Mouse (Mus musculus): ENCODE data around the gene Pcbp4. TPM values are rescaled to one million over a fixed set of nuclear protein-coding genes. Genes with fewer than 3 reads are reported as not detected.
"Not testable (repeated sequence)": the region's sequence is repeated elsewhere in the genome, so short reads cannot be mapped to it uniquely, and the experiment has no call there.

Gene Pcbp4
- polyA plus RNA-seq, 1 experiment from 2014 or later: 61.8 TPM

GRCm38 (mm10) chr9:106483606-106484005 is 30.5 kb downstream of the Pcbp4 start:
- no peaks in the 10 kb centered on the region for H3K9me3 ChIP-seq (replicated peaks)
- H3K36me3 ChIP-seq: peaks cover 29% of the 10 kb centered on the region
- H3K9ac ChIP-seq: no peak overlapping the region
- H3K4me1 ChIP-seq (replicated peaks): no peaks in the 10 kb centered on the region
- no peak overlapping the region for H3K4me3 ChIP-seq
- no peak for ATAC-seq (replicated peaks; ENCODE audit: insufficient number of reproducible peaks, insufficient read depth, low FRiP score, low read depth)
- H3K27me3 ChIP-seq: no peaks in the 10 kb centered on the region
- 88% methylated on average over 17 of the region's 17 CpGs for WGBS
- no peak overlapping the region for H3K4me2 ChIP-seq
- H3K27ac ChIP-seq: no peak overlapping the region

- Histone ChIP-seq H3K27ac (no peak overlapping the region), H3K9me3 (replicated peaks) (no peaks in the 10 kb centered on the region), H3K4me3 (no peak overlapping the region), H3K36me3 (peaks cover 29% of the 10 kb centered on the region), H3K4me1 (replicated peaks) (no peaks in the 10 kb centered on the region), H3K27me3 (no peaks in the 10 kb centered on the region), H3K9ac (no peak overlapping the region), H3K4me2 (no peak overlapping the region)
- WGBS: 87% methylated on average over 10 of the region's 10 CpGs
- ATAC-seq (replicated peaks; ENCODE audit: insufficient number of reproducible peaks, insufficient read depth, low FRiP score, low read depth): no peak
These were observed 32.0 kb downstream of the Pcbp4 start for GRCm38 (mm10) chr9:106485076-106485475.

- not testable (repeated sequence) for ATAC-seq (replicated peaks; ENCODE audit: insufficient number of reproducible peaks, insufficient read depth, low FRiP score, low read depth); H3K4me1 ChIP-seq (replicated peaks); H3K9me3 ChIP-seq (replicated peaks); H3K27me3 ChIP-seq; H3K27ac ChIP-seq; H3K4me2 ChIP-seq; H3K9ac ChIP-seq; H3K4me3 ChIP-seq
- H3K36me3 ChIP-seq: peaks cover 24% of the 10 kb centered on the region
- 81% methylated on average over 6 of the region's 6 CpGs for WGBS
These were observed 34.5 kb downstream of the Pcbp4 start for GRCm38 (mm10) chr9:106487602-106488001.

- WGBS: 86% methylated on average over 6 of the region's 6 CpGs
- Histone ChIP-seq H3K4me1 (replicated peaks) (no peaks in the 10 kb centered on the region), H3K36me3 (no peaks in the 10 kb centered on the region), H3K27me3 (no peaks in the 10 kb centered on the region), H3K9me3 (replicated peaks) (no peaks in the 10 kb centered on the region), H3K4me2 (no peak within 1 kb of the TSS), H3K27ac (no peak within 1 kb of the TSS), H3K4me3 (no peak within 1 kb of the TSS), H3K9ac (no peak within 1 kb of the TSS)
- no peak for ATAC-seq (replicated peaks; ENCODE audit: insufficient number of reproducible peaks, insufficient read depth, low FRiP score, low read depth)
These were observed 46.6 kb downstream of the Pcbp4 start, which contains the start of gene Iqcf1 for GRCm38 (mm10) chr9:106499667-106500066. Iqcf1 (plus strand) TSS chr9:106499967.

- Histone ChIP-seq H3K36me3 (no peaks in the 10 kb centered on the region), H3K9me3 (replicated peaks) (no peaks in the 10 kb centered on the region), H3K4me1 (replicated peaks) (no peaks in the 10 kb centered on the region), H3K4me3 (no peak overlapping the region), H3K27me3 (no peaks in the 10 kb centered on the region), H3K27ac (no peak overlapping the region), H3K4me2 (no peak overlapping the region), H3K9ac (no peak overlapping the region)
- WGBS: 81% methylated on average over 22 of the region's 22 CpGs
- ATAC-seq (replicated peaks; ENCODE audit: insufficient number of reproducible peaks, insufficient read depth, low FRiP score, low read depth): no peak
These were observed 48.8 kb downstream of the Pcbp4 start for GRCm38 (mm10) chr9:106501846-106502245.

GRCm38 (mm10) chr9:106504246-106504645 is 51.2 kb downstream of the Pcbp4 start:
- Histone ChIP-seq H3K4me3 (no peak overlapping the region), H3K9me3 (replicated peaks) (no peaks in the 10 kb centered on the region), H3K27ac (no peak overlapping the region), H3K4me2 (no peak overlapping the region), H3K27me3 (no peaks in the 10 kb centered on the region), H3K9ac (no peak overlapping the region), H3K36me3 (no peaks in the 10 kb centered on the region), H3K4me1 (replicated peaks) (no peaks in the 10 kb centered on the region)
- no peak for ATAC-seq (replicated peaks; ENCODE audit: insufficient number of reproducible peaks, insufficient read depth, low FRiP score, low read depth)
- WGBS: 75% methylated on average over 6 of the region's 6 CpGs

GRCm38 (mm10) chr9:106509356-106509755 is 56.3 kb downstream of the Pcbp4 start:
- WGBS: 89% methylated on average over 10 of the region's 10 CpGs
- Histone ChIP-seq H3K4me2 (no peak overlapping the region), H3K9me3 (replicated peaks) (no peaks in the 10 kb centered on the region), H3K9ac (no peak overlapping the region), H3K27me3 (no peaks in the 10 kb centered on the region), H3K27ac (no peak overlapping the region), H3K4me3 (no peak overlapping the region), H3K4me1 (replicated peaks) (peaks cover 9% of the 10 kb centered on the region), H3K36me3 (no peaks in the 10 kb centered on the region)
- no peak for ATAC-seq (replicated peaks; ENCODE audit: insufficient number of reproducible peaks, insufficient read depth, low FRiP score, low read depth)

- ATAC-seq (replicated peaks; ENCODE audit: insufficient number of reproducible peaks, insufficient read depth, low FRiP score, low read depth): no peak
- Histone ChIP-seq H3K4me2 (no peak overlapping the region), H3K9me3 (replicated peaks) (no peaks in the 10 kb centered on the region)
These were observed 59.8 kb downstream of the Pcbp4 start for GRCm38 (mm10) chr9:106512729-106513450.

GRCm38 (mm10) chr9:106513566-106513965 is 60.5 kb downstream of the Pcbp4 start:
- Histone ChIP-seq H3K4me3 (no peak overlapping the region), H3K36me3 (no peaks in the 10 kb centered on the region), H3K27me3 (no peaks in the 10 kb centered on the region), H3K27ac (no peak overlapping the region), H3K4me1 (replicated peaks) (peaks cover 9% of the 10 kb centered on the region), H3K9ac (no peak overlapping the region), H3K4me2 (no peak overlapping the region), H3K9me3 (replicated peaks) (no peaks in the 10 kb centered on the region)
- WGBS: 68% methylated on average over 6 of the region's 6 CpGs
- no peak for ATAC-seq (replicated peaks; ENCODE audit: insufficient number of reproducible peaks, insufficient read depth, low FRiP score, low read depth)

More at GRCm38 (mm10) chr9:106512729-106513450, 59.8 kb downstream of the Pcbp4 start:
- no peaks in the 10 kb centered on the region for H3K27me3 ChIP-seq
- 31% methylated on average over 13 of the region's 13 CpGs for WGBS
- H3K4me3 ChIP-seq: no peak overlapping the region
- no peak overlapping the region for H3K9ac ChIP-seq
- no peaks in the 10 kb centered on the region for H3K36me3 ChIP-seq
- no peak overlapping the region for H3K27ac ChIP-seq
- H3K4me1 ChIP-seq (replicated peaks): peaks cover 9% of the 10 kb centered on the region

Other genes with a start within 250 kb of the Pcbp4 start
- gene Tlr9, start 230.7 kb upstream of the Pcbp4 start, polyA plus RNA-seq (2015; fragmentation: Nextera tagmentation; extraction: Ambion mirVana): 0.04 and 0.08 TPM in 2 replicates
- 168 and 187 TPM in 2 replicates for gene Alas1, start 204.6 kb upstream of the Pcbp4 start, polyA plus RNA-seq (2015; fragmentation: Nextera tagmentation; extraction: Ambion mirVana)
- gene Poc1a, start 172.2 kb upstream of the Pcbp4 start, polyA plus RNA-seq (2015; fragmentation: Nextera tagmentation; extraction: Ambion mirVana): 23.7 and 26.8 TPM in 2 replicates
- 8.9 and 13.8 TPM in 2 replicates for gene Dusp7, start 84.7 kb upstream of the Pcbp4 start, polyA plus RNA-seq (2015; fragmentation: Nextera tagmentation; extraction: Ambion mirVana)
- gene Rpl29, start 23.8 kb upstream of the Pcbp4 start, polyA plus RNA-seq (2015; fragmentation: Nextera tagmentation; extraction: Ambion mirVana): 532 and 533 TPM in 2 replicates
- 25.1 and 28.6 TPM in 2 replicates for gene Acy1, start 15.0 kb upstream of the Pcbp4 start, polyA plus RNA-seq (2015; fragmentation: Nextera tagmentation; extraction: Ambion mirVana)
- gene Abhd14b, start 5.8 kb upstream of the Pcbp4 start, polyA plus RNA-seq (2015; fragmentation: Nextera tagmentation; extraction: Ambion mirVana): 7.0 and 11.0 TPM in 2 replicates
- gene Abhd14a, start 5.6 kb upstream of the Pcbp4 start, polyA plus RNA-seq (2015; fragmentation: Nextera tagmentation; extraction: Ambion mirVana): 50.5 and 54.2 TPM in 2 replicates
- 0.10 and 0.14 TPM in 2 replicates for gene Gpr62, start 12.6 kb downstream of the Pcbp4 start, polyA plus RNA-seq (2015; fragmentation: Nextera tagmentation; extraction: Ambion mirVana)
- gene Rrp9, start 22.7 kb downstream of the Pcbp4 start, polyA plus RNA-seq (2015; fragmentation: Nextera tagmentation; extraction: Ambion mirVana): 24.9 and 34.2 TPM in 2 replicates
- gene Parp3, start 23.7 kb downstream of the Pcbp4 start, polyA plus RNA-seq (2015; fragmentation: Nextera tagmentation; extraction: Ambion mirVana): 1.9 and 4.7 TPM in 2 replicates
- not detected in 2 replicates for gene Iqcf1, start 46.7 kb downstream of the Pcbp4 start, polyA plus RNA-seq (2015; fragmentation: Nextera tagmentation; extraction: Ambion mirVana)
- not detected in 2 replicates for gene Iqcf5, start 61.3 kb downstream of the Pcbp4 start, polyA plus RNA-seq (2015; fragmentation: Nextera tagmentation; extraction: Ambion mirVana)
- not detected in 2 replicates for gene Iqcf3, start 108.3 kb downstream of the Pcbp4 start, polyA plus RNA-seq (2015; fragmentation: Nextera tagmentation; extraction: Ambion mirVana)
- not detected in 2 replicates for gene Iqcf4, start 117.7 kb downstream of the Pcbp4 start, polyA plus RNA-seq (2015; fragmentation: Nextera tagmentation; extraction: Ambion mirVana)
- gene Iqcf6, start 173.3 kb downstream of the Pcbp4 start, polyA plus RNA-seq (2015; fragmentation: Nextera tagmentation; extraction: Ambion mirVana): not detected in 2 replicates
- not detected in 2 replicates for gene Grm2, start 202.8 kb downstream of the Pcbp4 start, polyA plus RNA-seq (2015; fragmentation: Nextera tagmentation; extraction: Ambion mirVana)
- gene Tex264, start 232.6 kb downstream of the Pcbp4 start, polyA plus RNA-seq (2015; fragmentation: Nextera tagmentation; extraction: Ambion mirVana): 40.1 and 48.8 TPM in 2 replicates